ENCODE assay signal across 9 mouse cellular contexts in genomic region chr10:66770161-66771030, GRCm38 (mm10).
DNase-seq lines count a peak whose midpoint lies in the region; ATAC-seq and TF ChIP-seq lines count a peak whose summit lies in the region.
"Had no signal": no experiment of that assay in that cellular context is flagged by ENCODE, and none has a peak within 500 bp of the region (broad histone marks: within the 10 kb centered on the region; RNA-seq: fewer than 3 reads in every experiment).

No protein-coding gene starts in this region.

- no peak overlapping the region for H3K4me3 ChIP-seq in heart, embryonic 14.5 days (ENCODE audit: control insufficient read depth in 1 of 2, insufficient read depth in 1 of 2, low read depth in 1 of 2, low read length in 2 of 2)
- no peak overlapping the region for H3K4me3 ChIP-seq in forebrain, postnatal 0 days (ENCODE audit: low read depth, low read length)
- peak overlapping the region; percentile 91 for H3K4me3 ChIP-seq in testis, adult 2 months (ENCODE audit: control insufficient read depth, low read depth, low read length)
- H3K4me3 ChIP-seq: erythroblast, embryonic 14.5 days had no signal

- no peak for DNase-seq in heart, adult 8-10 months (ENCODE audit: low spot score)
- peak; percentile 61 for DNase-seq in cerebellum, adult 11 months
- DNase-seq in forebrain, postnatal 0 days: peak; percentile 26
- DNase-seq in left cerebral cortex, postnatal 4 days: peak; percentile 56
- DNase-seq in gastrocnemius, postnatal 4 days (ENCODE audit: low spot score in 2 of 2): no peak
- DNase-seq in lung, postnatal 25 days (ENCODE audit: low spot score): no peak

- TF ChIP-seq CTCF in forebrain, postnatal 0 days (IDR thresholded peaks at IDR 0.05; ENCODE audit: low read depth): no peak
- no peak for TF ChIP-seq CTCF in testis, adult 2 months (IDR thresholded peaks at IDR 0.05; ENCODE audit: control insufficient read depth, insufficient read depth, insufficient replicate concordance, low read depth, low read length)

- no peak for ATAC-seq in heart, embryonic 14.5 days (ENCODE audit: insufficient number of reproducible peaks, insufficient read depth, low FRiP score, low read depth)
- peak; percentile 43 for ATAC-seq in forebrain, postnatal 0 days

- H3K36me3 ChIP-seq in heart, embryonic 14.5 days (ENCODE audit: control insufficient read depth, insufficient read depth, low read length): no peaks in the 10 kb centered on the region
- H3K36me3 ChIP-seq in forebrain, postnatal 0 days (ENCODE audit: insufficient read depth): no peaks in the 10 kb centered on the region
- H3K36me3 ChIP-seq in testis, adult 2 months (ENCODE audit: control insufficient read depth, insufficient read depth, low read length): no peaks in the 10 kb centered on the region; the same call in 1 of the 2 replicates

- TF ChIP-seq POLR2A in testis, adult 2 months (IDR thresholded peaks at IDR 0.05; ENCODE audit: control insufficient read depth, low read depth, low read length): no peak

- intact Hi-C loops in left cerebral cortex, postnatal 4 days (cut with DNase I): no loop called here

- peaks cover 17% of the 10 kb centered on the region for H3K9me3 ChIP-seq in heart, embryonic 14.5 days (ENCODE audit: control insufficient read depth, low read length)
- 0 out of 2 replicates have a peak, but pooled peaks cover 5% of the 10 kb centered on the region for H3K9me3 ChIP-seq in forebrain, postnatal 0 days (ENCODE audit: low read length)

- H3K4me2 ChIP-seq in heart, embryonic 14.5 days (ENCODE audit: low read length): peak overlapping the region; percentile 54
- H3K4me2 ChIP-seq in forebrain, postnatal 0 days (ENCODE audit: low read depth): peak overlapping the region; percentile 35

- no peaks in the 10 kb centered on the region for H3K27me3 ChIP-seq in heart, embryonic 14.5 days (ENCODE audit: control insufficient read depth, insufficient read depth, low read length)
- no peaks in the 10 kb centered on the region for H3K27me3 ChIP-seq in forebrain, postnatal 0 days (ENCODE audit: insufficient read depth, low read length)
- H3K27me3 ChIP-seq in testis, adult 2 months (ENCODE audit: control insufficient read depth, insufficient read depth, low read length): no peaks in the 10 kb centered on the region

- 30% methylated on average over 21 of the region's 21 CpGs for WGBS in heart, embryonic 14.5 days
- 26% methylated on average over 21 of the region's 21 CpGs for WGBS in forebrain, postnatal 0 days

- H3K9ac ChIP-seq in heart, embryonic 14.5 days (ENCODE audit: low read length): no peak overlapping the region
- H3K9ac ChIP-seq in forebrain, postnatal 0 days: 0 out of 2 replicates have a peak overlapping the region, but pooled peaks have one; percentile 18

- H3K27ac ChIP-seq in heart, embryonic 14.5 days (replicated peaks in 1 of 2; ENCODE audit: control insufficient read depth in 1 of 2, insufficient read depth in 1 of 2, low read depth in 2 of 2, low read length in 2 of 2): no peak overlapping the region
- H3K27ac ChIP-seq in forebrain, postnatal 0 days (ENCODE audit: low read depth, low read length): no peak overlapping the region
- peak overlapping the region; percentile 85 for H3K27ac ChIP-seq in testis, adult 2 months (ENCODE audit: control insufficient read depth, insufficient read depth, low read depth, low read length)

- H3K4me1 ChIP-seq in heart, embryonic 14.5 days (ENCODE audit: control insufficient read depth in 2 of 2, insufficient read depth in 2 of 2, low read length in 2 of 2): no peaks in the 10 kb centered on the region; a peak in 1 of 4 replicates
- H3K4me1 ChIP-seq in forebrain, postnatal 0 days (ENCODE audit: insufficient read depth): no peaks in the 10 kb centered on the region
- peaks cover 19% of the 10 kb centered on the region for H3K4me1 ChIP-seq in testis, adult 2 months (ENCODE audit: control insufficient read depth, insufficient read depth, low read length)

Comparison
In these comparisons a context has a peak if more than half of its experiments do, and no peak if none do; other contexts are left out.
1. DNase-seq: peak in cerebellum, adult 11 months (single experiment), forebrain, postnatal 0 days (single experiment) and left cerebral cortex, postnatal 4 days (single experiment); none in heart, adult 8-10 months (single experiment), gastrocnemius, postnatal 4 days (0 of 2) and lung, postnatal 25 days (single experiment).